Mouse (Mus musculus) neural tube, embryonic 10.5 days (tissue): ENCODE results near the gene Snn.

ENCODE experiments used
- DNase-seq: peaks from one replicate; pipeline ENCODE4 v3.0.0-alpha.2; 2017; ENCODE audit warnings: low spot score; ENCODE audit errors: extremely low spot score

Gene Snn

GRCm38 (mm10) chr16:11047130-11047529 is 13.6 kb upstream of the Snn start:
- DNase-seq: no peak

GRCm38 (mm10) chr16:11050226-11050625 is 10.5 kb upstream of the Snn start:
- DNase-seq: no peak

- no peak for DNase-seq
Measured at GRCm38 (mm10) chr16:11051134-11051533, 9.6 kb upstream of the Snn start.

- DNase-seq: no peak
Measured at GRCm38 (mm10) chr16:11054409-11054808, 6.3 kb upstream of the Snn start.

GRCm38 (mm10) chr16:11054871-11055270 is 5.9 kb upstream of the Snn start:
- DNase-seq: no peak

GRCm38 (mm10) chr16:11055916-11056315 is 4.8 kb upstream of the Snn start:
- DNase-seq: no peak

GRCm38 (mm10) chr16:11062794-11063721 is 2.3 kb downstream of the Snn start:
- DNase-seq: peak; percentile 31

GRCm38 (mm10) chr16:11064341-11064740 is 3.6 kb downstream of the Snn start:
- no peak for DNase-seq

GRCm38 (mm10) chr16:11064742-11065141 is 4.0 kb downstream of the Snn start:
- DNase-seq: no peak

GRCm38 (mm10) chr16:11065431-11065830 is 4.7 kb downstream of the Snn start:
- DNase-seq: no peak

- peak; percentile 99 for DNase-seq
Measured at GRCm38 (mm10) chr16:11066029-11066832, 5.5 kb downstream of the Snn start, which contains the start of gene Litaf. Gene Litaf, minus strand, starts transcription at chr16:11066157.

GRCm38 (mm10) chr16:11066833-11067191 is 6.1 kb downstream of the Snn start:
- DNase-seq: peak; percentile 79

GRCm38 (mm10) chr16:11068666-11069065 is 7.9 kb downstream of the Snn start:
- DNase-seq: no peak

GRCm38 (mm10) chr16:11069271-11069670 is 8.5 kb downstream of the Snn start:
- no peak for DNase-seq

GRCm38 (mm10) chr16:11069710-11070420 is 9.1 kb downstream of the Snn start:
- DNase-seq: no peak

- no peak for DNase-seq
Measured at GRCm38 (mm10) chr16:11071176-11071575, 10.4 kb downstream of the Snn start.

GRCm38 (mm10) chr16:11071887-11072286 is 11.1 kb downstream of the Snn start:
- DNase-seq: no peak

GRCm38 (mm10) chr16:11072454-11072853 is 11.7 kb downstream of the Snn start:
- no peak for DNase-seq

- DNase-seq: no peak
Measured at GRCm38 (mm10) chr16:11073060-11073459, 12.3 kb downstream of the Snn start.

GRCm38 (mm10) chr16:11077601-11078201 is 17.0 kb downstream of the Snn start:
- no peak for DNase-seq

GRCm38 (mm10) chr16:11078216-11078869 is 17.6 kb downstream of the Snn start:
- DNase-seq: no peak
